Mouse (Mus musculus) mouse embryonic stem cell (cell line): Measurements from ENCODE around the gene Ercc5.

ENCODE experiments used
- in situ Hi-C, 2 experiments: fragments of 300-500 bp; cut with MboI; formaldehyde crosslinking; loops; 1 replicate in 1 of 2; 3 replicates in 1 of 2; pipeline ENCODE4 v1.14.3; 2019 to 2020; ENCODE audit warnings: low sequenced_read_pairs in 2 of 2, low pct_unique_long_range_greater_than_20kb in 1 of 2, mixed read lengths in 1 of 2; ENCODE audit not compliant: unreplicated experiment in 1 of 2

The Ercc5 gene

GRCm38 (mm10) chr1:44147563-44148381 lies at the start of gene Ercc5:
Ercc5 (plus strand) TSS chr1:44147744.
- in situ Hi-C loops: no loop called here

GRCm38 (mm10) chr1:44101448-44102225 lies 45.9 kb upstream of the Ercc5 start:
- in situ Hi-C loops: loop anchor here in 1 of 2 experiments (25.0 kb wide), 1 partner anchor 1711 kb away; no protein-coding TSS in a partner anchor

GRCm38 (mm10) chr1:44102259-44102717 lies 45.3 kb upstream of the Ercc5 start, which contains the start of gene Tex30:
Tex30 (minus strand) TSS chr1:44102441.
- in situ Hi-C loops: loop anchor here in 1 of 2 experiments (25.0 kb wide), 1 partner anchor 1710 kb away; no protein-coding TSS in a partner anchor

- in situ Hi-C loops: loop anchor here in 1 of 2 experiments (25.0 kb wide), 1 partner anchor 1709 kb away; no protein-coding TSS in a partner anchor
Measured at GRCm38 (mm10) chr1:44102939-44103338, 44.6 kb upstream of the Ercc5 start.

DNA sequence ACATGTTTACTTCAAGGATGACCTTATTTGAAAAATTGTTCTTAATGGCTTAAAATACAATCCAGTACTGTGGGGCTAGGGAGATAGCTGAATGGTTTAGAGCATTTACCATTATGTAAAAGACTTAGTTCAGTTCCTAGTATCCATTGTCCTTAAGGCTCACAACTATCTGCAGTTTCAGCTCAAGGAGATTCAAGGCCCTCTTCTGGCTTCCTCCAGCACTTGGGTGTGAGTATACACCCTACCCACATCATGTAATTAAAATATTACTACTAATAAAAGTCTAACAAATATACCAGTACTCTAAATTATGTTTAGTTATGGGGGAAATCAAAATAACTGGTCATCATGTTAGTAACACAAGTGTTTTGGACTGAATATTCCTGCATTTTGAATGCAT lies 30.0 kb upstream of the Ercc5 start:
- in situ Hi-C loops: loop anchor here in 1 of 2 experiments (25.0 kb wide), 1 partner anchor 1695 kb away; no protein-coding TSS in a partner anchor

- in situ Hi-C loops: loop anchor here in 1 of 2 experiments (25.0 kb wide), 1 partner anchor 1694 kb away; no protein-coding TSS in a partner anchor
Measured at GRCm38 (mm10) chr1:44118239-44119054, 29.1 kb upstream of the Ercc5 start, which contains the start of the genes Kdelc1 and Bivm. Kdelc1 (minus strand) TSS chr1:44118808. Bivm (plus strand) TSS chr1:44118957.

DNA sequence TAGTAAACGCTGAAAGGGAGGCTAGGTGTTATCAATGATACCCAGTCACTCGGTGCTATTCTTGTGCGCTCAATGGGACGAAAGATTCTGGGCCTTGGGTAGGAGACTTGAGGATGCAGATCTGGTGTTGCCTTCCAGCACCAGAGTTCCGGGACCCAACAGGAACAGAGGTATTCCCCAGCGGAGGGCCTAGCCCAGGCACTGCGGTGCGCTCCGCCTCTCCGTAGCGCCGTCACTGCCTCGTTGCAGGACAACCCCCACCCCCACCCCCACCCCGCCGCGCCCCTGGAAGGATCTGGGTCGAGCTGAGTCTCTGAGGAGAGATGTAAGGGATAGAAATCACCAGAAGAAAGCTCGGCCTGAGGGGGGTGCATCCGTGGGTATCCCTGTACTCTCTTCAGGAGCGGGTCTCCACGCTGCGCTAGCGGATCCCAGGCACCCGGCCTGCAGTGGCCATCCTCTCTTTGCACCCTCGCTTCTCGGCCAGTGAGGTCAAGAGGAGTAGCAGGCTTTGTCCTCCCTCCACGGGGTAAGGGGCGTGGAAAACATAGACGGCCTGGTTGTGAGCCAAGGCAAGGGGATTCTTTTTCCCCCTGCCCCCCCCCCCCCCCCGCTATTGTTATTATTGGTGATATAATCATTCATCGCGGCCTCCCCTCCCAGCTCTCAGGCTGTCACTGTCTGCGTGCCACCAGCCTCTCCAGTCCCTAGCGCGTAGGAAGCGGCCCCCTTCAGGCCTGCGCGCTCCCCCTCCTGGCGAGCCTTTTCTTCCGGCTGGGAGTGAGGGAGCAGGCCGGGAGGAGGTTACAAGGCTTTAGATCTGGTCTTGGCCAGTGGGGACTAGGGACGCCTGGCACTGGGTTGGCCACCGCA lies 28.1 kb upstream of the Ercc5 start:
- in situ Hi-C loops: loop anchor here in 1 of 2 experiments (25.0 kb wide), 1 partner anchor 1693 kb away; no protein-coding TSS in a partner anchor

GRCm38 (mm10) chr1:44120074-44120406 lies 27.5 kb upstream of the Ercc5 start:
- in situ Hi-C loops: loop anchor here in 1 of 2 experiments (25.0 kb wide), 1 partner anchor 1692 kb away; no protein-coding TSS in a partner anchor

DNA sequence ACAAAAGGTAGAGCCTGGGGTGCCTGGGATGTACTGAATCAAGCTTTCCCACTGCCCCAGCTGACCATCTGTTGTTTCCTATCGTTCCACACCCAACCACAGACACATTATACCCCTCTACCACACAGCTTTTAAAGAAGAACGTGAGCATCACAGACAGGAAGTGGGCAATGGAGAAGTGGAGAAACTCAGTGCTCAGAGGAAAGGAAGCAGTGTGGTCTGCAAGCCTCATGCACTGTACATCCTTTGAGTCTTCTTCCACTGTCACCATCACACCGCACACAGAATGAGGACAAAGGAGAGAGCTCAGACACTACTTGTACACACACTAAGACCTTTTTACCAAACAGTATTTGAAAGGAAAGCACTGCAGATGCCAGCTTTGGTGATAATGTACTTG lies 25.3 kb upstream of the Ercc5 start:
- in situ Hi-C loops: loop anchor here in 1 of 2 experiments (25.0 kb wide), 1 partner anchor 1690 kb away; no protein-coding TSS in a partner anchor

- in situ Hi-C loops: no loop called here
Measured at GRCm38 (mm10) chr1:44125590-44125989, 22.0 kb upstream of the Ercc5 start.

DNA sequence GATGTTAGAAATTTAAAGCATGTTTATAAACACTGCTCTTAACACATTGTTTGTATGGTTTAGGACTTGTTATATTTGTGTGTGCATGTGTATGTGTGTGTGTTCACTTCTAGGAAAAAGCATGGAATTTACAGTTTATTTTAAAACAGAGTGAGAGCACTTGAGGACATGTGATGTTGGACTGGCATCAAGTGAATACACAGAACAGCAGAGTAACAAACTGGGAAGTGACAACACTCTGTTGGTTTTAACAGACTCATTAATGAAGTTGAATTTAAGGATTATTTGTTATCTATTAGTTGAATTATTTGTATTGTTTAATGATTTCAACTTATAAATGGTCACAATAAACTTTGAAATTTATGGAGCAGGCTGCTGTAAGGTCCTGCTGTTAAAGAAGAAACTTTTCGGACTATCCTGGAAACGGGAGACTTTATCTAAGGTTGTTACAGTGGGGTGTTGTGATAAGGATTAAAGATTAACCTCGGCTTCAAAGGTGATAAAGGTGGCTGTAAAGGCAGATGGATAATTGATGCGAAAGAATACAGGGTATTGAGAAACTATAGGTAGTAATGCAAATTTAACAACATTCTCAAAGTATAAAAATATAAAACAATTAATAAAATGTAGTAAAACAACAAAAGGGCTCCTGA lies 17.5 kb upstream of the Ercc5 start:
- in situ Hi-C loops: no loop called here

- in situ Hi-C loops: no loop called here
Measured at GRCm38 (mm10) chr1:44140232-44140631, 7.3 kb upstream of the Ercc5 start.

DNA sequence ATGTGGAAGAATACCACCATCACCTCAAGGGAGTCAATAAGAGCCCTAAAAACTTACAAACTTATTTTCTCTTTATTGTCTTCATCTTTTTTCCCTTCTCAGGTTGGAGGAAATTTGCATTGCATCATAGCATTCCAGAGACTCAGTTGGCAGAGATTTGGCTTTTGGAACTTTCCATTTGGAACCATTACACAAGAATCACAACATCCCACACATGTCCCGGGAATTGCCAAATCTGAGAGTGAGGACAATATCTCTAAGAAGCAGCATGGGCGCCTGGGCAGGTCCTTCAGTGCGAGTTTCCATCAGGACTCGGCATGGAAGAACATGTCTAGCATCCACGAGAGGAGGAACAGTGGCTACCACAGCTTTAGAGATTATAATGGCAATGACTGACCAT lies 4.8 kb upstream of the Ercc5 start:
- in situ Hi-C loops: no loop called here

- in situ Hi-C loops: no loop called here
Measured at GRCm38 (mm10) chr1:44148706-44149105, 1.2 kb downstream of the Ercc5 start.

GRCm38 (mm10) chr1:44155287-44155686 lies 7.7 kb downstream of the Ercc5 start:
- in situ Hi-C loops: no loop called here

DNA sequence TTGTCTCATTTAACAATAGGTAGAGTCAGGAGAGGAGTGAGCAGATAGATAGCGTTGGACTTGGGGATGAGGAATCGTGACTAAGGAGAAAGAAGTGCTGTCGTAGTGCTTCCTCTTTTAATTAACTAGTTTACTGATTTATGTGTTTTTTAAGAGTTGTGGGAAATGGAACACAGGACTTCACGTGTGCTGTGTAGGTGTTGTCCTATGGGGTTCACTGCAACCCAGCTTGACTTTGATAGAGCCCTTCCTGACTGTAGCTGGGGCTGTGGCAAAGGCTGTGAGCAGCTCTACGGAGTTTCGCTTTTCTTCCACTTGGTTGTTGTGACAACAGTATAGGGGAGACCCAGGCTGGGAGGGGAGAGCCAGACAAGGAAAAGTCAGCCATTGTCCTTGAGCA lies 10.8 kb downstream of the Ercc5 start:
- in situ Hi-C loops: no loop called here

GRCm38 (mm10) chr1:44161818-44162217 lies 14.3 kb downstream of the Ercc5 start:
- in situ Hi-C loops: no loop called here
